Mouse (Mus musculus) limb, embryonic 12.5 days (tissue): ENCODE results near the gene Elk3. TPM values are rescaled to one million over a fixed set of nuclear protein-coding genes. Genes with fewer than 3 reads are reported as not detected.

ENCODE experiments used
- ATAC-seq: fragments of 200-750 bp; cut with Nextera tagmentation; 2 replicates; pipeline ENCODE4 v1.8.0; 2017; ENCODE audit warnings: low read depth, moderate TSS enrichment; ENCODE audit not compliant: insufficient number of reproducible peaks, insufficient read depth, low FRiP score, low TSS enrichment
- H3K27ac ChIP-seq: fragments of 300-500 bp; sonication (generic); 2 replicates; pipeline ENCODE4 v1.5.1; 2016; ENCODE audit warnings: mild to moderate bottlenecking, moderate library complexity
- H3K27me3 ChIP-seq: fragments of 300-500 bp; sonication (generic); 2 replicates; pipeline ENCODE4 v1.6.1; 2016; ENCODE audit warnings: mild to moderate bottlenecking, moderate library complexity
- H3K36me3 ChIP-seq: fragments of 300-500 bp; sonication (generic); 2 replicates; pipeline ENCODE4 v1.6.1; 2016; ENCODE audit warnings: mild to moderate bottlenecking, moderate library complexity
- H3K4me1 ChIP-seq: fragments of 300-500 bp; sonication (generic); replicated peaks from 2 replicates; pipeline ENCODE4 v1.6.1; 2016
- H3K4me2 ChIP-seq: fragments of 300-500 bp; sonication (generic); 2 replicates; pipeline ENCODE4 v1.6.1; 2016; ENCODE audit warnings: mild to moderate bottlenecking, moderate library complexity
- H3K4me3 ChIP-seq: fragments of 300-500 bp; sonication (generic); replicated peaks from 2 replicates; pipeline ENCODE4 v1.5.1; 2016; ENCODE audit warnings: mild to moderate bottlenecking
- H3K9ac ChIP-seq: fragments of 300-500 bp; sonication (generic); replicated peaks from 2 replicates; pipeline ENCODE4 v1.6.1; 2016; ENCODE audit warnings: mild to moderate bottlenecking, moderate library complexity
- H3K9me3 ChIP-seq: fragments of 300-500 bp; sonication (generic); 2 replicates; pipeline ENCODE4 v1.6.1; 2016; ENCODE audit warnings: mild to moderate bottlenecking, moderate library complexity
- WGBS: fragments of 180-500 bp; shearing (Covaris S2); methylation state at CpG from one replicate; pipeline ENCODE4 v1.1.7; 2016; 5-methylcytosine and 5-hydroxymethylcytosine counted together
- polyA plus RNA-seq: library from polyadenylated mRNA; unstranded; fragments of >200 nt; fragmentation: Nextera tagmentation; extraction: Ambion mirVana; gene quantifications from 2 replicates; pipeline ENCODE4 v1.2.1, GENCODE M21; 2016

Elk3 gene
- polyA plus RNA-seq, 1 experiment from 2014 or later = 47.2 TPM

- Histone ChIP-seq H3K9ac (no peak overlapping the region), H3K4me2 (no peak overlapping the region), H3K27ac (no peak overlapping the region), H3K4me1 (peaks cover 23% of the 10 kb centered on the region), H3K4me3 (no peak overlapping the region), H3K36me3 (peaks cover 73% of the 10 kb centered on the region), H3K9me3 (no peaks in the 10 kb centered on the region), H3K27me3 (no peaks in the 10 kb centered on the region)
- no peak for ATAC-seq
- 91% methylated on average over 3 of the region's 3 CpGs for WGBS
These were observed 42.6 kb downstream of the Elk3 start for GRCm38 (mm10) chr10:93268339-93268738.

- Histone ChIP-seq H3K4me1 (peaks cover 28% of the 10 kb centered on the region), H3K27ac (no peak overlapping the region), H3K27me3 (no peaks in the 10 kb centered on the region), H3K4me3 (no peak overlapping the region), H3K36me3 (peaks cover 73% of the 10 kb centered on the region), H3K9me3 (no peaks in the 10 kb centered on the region), H3K4me2 (no peak overlapping the region), H3K9ac (no peak overlapping the region)
- no peak for ATAC-seq
- WGBS = 96% methylated on average over 5 of the region's 5 CpGs
These were observed 43.4 kb downstream of the Elk3 start for GRCm38 (mm10) chr10:93267509-93267908.

DNA sequence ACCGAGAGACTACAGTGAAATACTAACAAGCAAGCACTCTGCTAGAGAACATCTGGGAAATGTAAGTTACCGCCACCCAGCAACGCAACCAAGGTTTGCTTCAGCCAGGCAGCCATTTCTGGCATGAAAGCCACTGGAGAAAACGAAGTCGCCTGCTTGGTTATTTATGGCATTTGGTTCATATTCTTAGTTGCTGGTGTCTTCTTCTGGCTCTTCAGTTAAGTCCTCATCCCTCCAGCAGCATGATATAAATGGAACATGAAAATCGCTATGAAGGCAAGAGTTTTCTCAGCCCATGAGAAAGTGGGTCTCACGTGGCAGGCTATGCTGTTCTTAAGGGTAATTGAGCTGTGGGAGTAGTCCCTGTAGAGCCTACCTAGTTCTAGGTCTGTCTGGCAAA, 44.4 kb downstream of the Elk3 start:
- WGBS = 93% methylated on average over 7 of the region's 7 CpGs

GRCm38 (mm10) chr10:93265833-93266232, 45.1 kb downstream of the Elk3 start:
- Histone ChIP-seq H3K4me1 (peaks cover 38% of the 10 kb centered on the region), H3K27ac (no peak overlapping the region), H3K36me3 (peaks cover 83% of the 10 kb centered on the region), H3K9me3 (no peaks in the 10 kb centered on the region), H3K9ac (no peak overlapping the region), H3K27me3 (no peaks in the 10 kb centered on the region), H3K4me2 (no peak overlapping the region), H3K4me3 (no peak overlapping the region)
- 89% methylated on average over 9 of the region's 9 CpGs for WGBS
- ATAC-seq = no peak

More for the DNA sequence above, 44.4 kb downstream of the Elk3 start:
- Histone ChIP-seq H3K9me3 (no peaks in the 10 kb centered on the region), H3K4me3 (no peak overlapping the region), H3K27ac (no peak overlapping the region), H3K36me3 (peaks cover 76% of the 10 kb centered on the region), H3K9ac (no peak overlapping the region), H3K4me1 (peaks cover 37% of the 10 kb centered on the region), H3K27me3 (no peaks in the 10 kb centered on the region), H3K4me2 (no peak overlapping the region)
- no peak for ATAC-seq

- H3K9ac ChIP-seq = no peak overlapping the region
- no peaks in the 10 kb centered on the region for H3K27me3 ChIP-seq
- no peak overlapping the region for H3K27ac ChIP-seq
- H3K4me3 ChIP-seq = no peak overlapping the region
- no peaks in the 10 kb centered on the region for H3K9me3 ChIP-seq
- no peak for ATAC-seq
- H3K4me2 ChIP-seq = no peak overlapping the region
- peaks cover 25% of the 10 kb centered on the region for H3K4me1 ChIP-seq
- peaks cover 94% of the 10 kb centered on the region for H3K36me3 ChIP-seq
- WGBS = 86% methylated on average over 5 of the region's 5 CpGs
These were observed 46.9 kb downstream of the Elk3 start for GRCm38 (mm10) chr10:93264001-93264400.

DNA sequence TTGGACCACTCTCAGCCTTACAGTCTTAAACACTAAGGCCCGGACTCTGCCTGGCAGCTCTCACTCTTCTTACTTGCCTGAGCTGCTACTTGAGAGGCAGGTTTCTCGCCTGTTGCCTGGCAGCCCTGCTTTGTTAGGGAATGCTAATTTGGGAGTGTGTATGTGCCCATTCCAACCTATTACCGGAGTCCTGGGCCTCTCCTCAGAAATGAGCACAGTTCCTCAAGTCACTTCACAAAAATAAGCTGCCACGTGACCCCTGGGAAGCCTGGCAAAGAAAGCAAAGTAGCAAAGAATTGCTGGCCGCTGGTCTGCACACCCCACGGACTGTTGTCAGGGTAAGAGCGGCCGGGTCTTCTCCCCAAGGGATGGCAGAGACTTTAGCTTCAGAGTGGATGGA, 47.5 kb downstream of the Elk3 start:
- Histone ChIP-seq H3K36me3 (peaks cover 91% of the 10 kb centered on the region), H3K9me3 (no peaks in the 10 kb centered on the region), H3K4me2 (no peak overlapping the region), H3K27ac (no peak overlapping the region), H3K4me1 (peaks cover 25% of the 10 kb centered on the region), H3K4me3 (no peak overlapping the region), H3K27me3 (no peaks in the 10 kb centered on the region), H3K9ac (no peak overlapping the region)
- 78% methylated on average over 8 of the region's 8 CpGs for WGBS
- ATAC-seq = no peak

- Histone ChIP-seq H3K9me3 (no peaks in the 10 kb centered on the region), H3K9ac (no peak overlapping the region; the same call in 1 of the 2 replicates), H3K4me3 (no peak overlapping the region), H3K27me3 (no peaks in the 10 kb centered on the region), H3K27ac (peak overlapping the region; percentile 36), H3K36me3 (peaks cover 80% of the 10 kb centered on the region), H3K4me1 (peaks cover 30% of the 10 kb centered on the region), H3K4me2 (peak overlapping the region; percentile 22)
- 38% methylated on average over 15 of the region's 15 CpGs for WGBS
- peak; percentile 35; the same call in 1 of the 2 replicates for ATAC-seq
These were observed 48.9 kb downstream of the Elk3 start for GRCm38 (mm10) chr10:93261981-93262499.

GRCm38 (mm10) chr10:93261132-93261980, 49.6 kb downstream of the Elk3 start:
- Histone ChIP-seq H3K27ac (peak overlapping the region; percentile 36), H3K36me3 (peaks cover 78% of the 10 kb centered on the region), H3K9ac (no peak overlapping the region; the same call in 1 of the 2 replicates), H3K4me3 (no peak overlapping the region), H3K4me1 (peaks cover 37% of the 10 kb centered on the region), H3K27me3 (no peaks in the 10 kb centered on the region), H3K9me3 (no peaks in the 10 kb centered on the region), H3K4me2 (peak overlapping the region; percentile 22)
- WGBS = 35% methylated on average over 16 of the region's 16 CpGs
- peak; percentile 48; the same call in 1 of the 2 replicates for ATAC-seq

DNA sequence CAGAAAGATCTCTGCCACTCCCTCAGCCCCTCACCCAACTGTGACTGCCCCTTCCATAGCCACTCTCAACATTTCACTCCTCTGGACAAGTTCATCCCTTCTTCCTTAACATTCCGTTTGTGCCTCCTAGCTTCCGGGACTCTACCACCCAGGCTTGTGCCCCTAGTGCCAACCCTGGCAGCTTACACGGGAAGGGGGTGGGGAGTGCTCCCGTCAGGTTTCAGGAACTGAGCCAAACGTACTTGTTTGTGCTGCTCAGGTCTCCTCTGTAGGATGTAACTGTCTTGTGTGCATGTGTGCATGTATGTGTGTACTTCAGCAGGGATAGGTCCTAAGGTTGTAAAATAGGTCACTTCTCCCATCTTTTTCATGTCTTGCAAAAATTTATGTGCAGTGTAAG, 51.1 kb downstream of the Elk3 start:
- ATAC-seq = no peak
- Histone ChIP-seq H3K9ac (no peak overlapping the region), H3K27ac (no peak overlapping the region), H3K4me3 (no peak overlapping the region), H3K27me3 (no peaks in the 10 kb centered on the region), H3K36me3 (peaks cover 62% of the 10 kb centered on the region), H3K4me2 (no peak overlapping the region), H3K4me1 (peaks cover 49% of the 10 kb centered on the region), H3K9me3 (no peaks in the 10 kb centered on the region)
- 88% methylated on average over 5 of the region's 5 CpGs for WGBS

GRCm38 (mm10) chr10:93255294-93255693, 55.6 kb downstream of the Elk3 start:
- Histone ChIP-seq H3K9me3 (no peaks in the 10 kb centered on the region), H3K4me3 (no peak overlapping the region), H3K4me2 (no peak overlapping the region), H3K27me3 (no peaks in the 10 kb centered on the region), H3K9ac (no peak overlapping the region), H3K36me3 (peaks cover 55% of the 10 kb centered on the region), H3K4me1 (peaks cover 49% of the 10 kb centered on the region), H3K27ac (peak overlapping the region; percentile 86)
- whole genome bisulfite sequencing = 44% methylated on average over 13 of the region's 13 CpGs
- 0 out of 2 replicates have a peak, but pooled peaks have one; percentile 39 for ATAC-seq

- 76% methylated on average over 6 of the region's 6 CpGs for WGBS
- Histone ChIP-seq H3K36me3 (peaks cover 60% of the 10 kb centered on the region), H3K4me1 (peaks cover 61% of the 10 kb centered on the region)
These were observed 57.8 kb downstream of the Elk3 start for GRCm38 (mm10) chr10:93253156-93253555.

More at GRCm38 (mm10) chr10:93253156-93253555, 57.8 kb downstream of the Elk3 start:
- H3K9me3 ChIP-seq = no peaks in the 10 kb centered on the region
- no peak overlapping the region for H3K9ac ChIP-seq
- no peaks in the 10 kb centered on the region for H3K27me3 ChIP-seq
- no peak overlapping the region for H3K27ac ChIP-seq
- ATAC-seq = no peak
- H3K4me2 ChIP-seq = no peak overlapping the region
- no peak overlapping the region for H3K4me3 ChIP-seq
